Mouse (Mus musculus) olfactory bulb, adult 2 months (tissue): Measurements from ENCODE around the gene Lsp1. TPM values are rescaled to one million over a fixed set of nuclear protein-coding genes. Genes with fewer than 3 reads are reported as not detected.
A peak's percentile ranks its signal among the peaks of the same experiment; 100 is the strongest.

Experiments used
- H3K27ac ChIP-seq: fragments of 200-500 bp; 2 replicates; pipeline ENCODE4 v1.5.1; 2012; ENCODE audit warnings: low read depth, low read length; ENCODE audit not compliant: insufficient read depth
- H3K4me1 ChIP-seq: fragments of 200-500 bp; 2 replicates; pipeline ENCODE4 v1.6.1; 2012; ENCODE audit warnings: low read length; ENCODE audit not compliant: control insufficient read depth, insufficient read depth
- H3K4me3 ChIP-seq: fragments of 200-500 bp; 2 replicates; pipeline ENCODE4 v1.5.1; 2012; ENCODE audit warnings: mild to moderate bottlenecking, low read depth, low read length, moderate library complexity; ENCODE audit not compliant: insufficient read depth
- CTCF ChIP-seq: fragments of 200-500 bp; IDR thresholded peaks from 2 replicates; pipeline ENCODE4 v1.5.1; 2012; ENCODE audit warnings: low read depth, mild to moderate bottlenecking, low read length, moderate library complexity; ENCODE audit not compliant: insufficient read depth
- POLR2A ChIP-seq: fragments of 200-500 bp; IDR thresholded peaks from 2 replicates; pipeline ENCODE4 v1.6.1; 2012; ENCODE audit warnings: mild to moderate bottlenecking, low read depth, low read length, moderate library complexity; ENCODE audit not compliant: insufficient read depth
- WGBS: fragments of 180-500 bp; shearing (Covaris S2); methylation state at CpG from one replicate; pipeline ENCODE4 v1.1.7; 2018; 5-methylcytosine and 5-hydroxymethylcytosine counted together
- polyA plus RNA-seq: library from polyadenylated mRNA; stranded (reverse); fragments of >200 nt; gene quantifications from 2 replicates; pipeline ENCODE4 v1.2.4, GENCODE M21; 2012; ENCODE audit warnings: low replicate concordance; ENCODE audit not compliant: missing spikeins, insufficient read depth, insufficient read length

Gene Lsp1
- polyA plus RNA-seq, 1 experiment, result not detected

GRCm38 (mm10) chr7:142533059-142533855, 72.6 kb downstream of the Lsp1 start:
- WGBS, result 2% methylated on average over 44 of the region's 44 CpGs
- Histone ChIP-seq H3K4me1 (peaks cover 10% of the 10 kb centered on the region), H3K27ac (no peak overlapping the region), H3K4me3 (peak overlapping the region; percentile 83)
- TF ChIP-seq POLR2A, result peak; percentile 56; the same call in 1 of the 2 replicates
- peak; percentile 90; the same call in 1 of the 2 replicates for TF ChIP-seq CTCF

GRCm38 (mm10) chr7:142535116-142535515, 74.5 kb downstream of the Lsp1 start:
- Histone ChIP-seq H3K4me3 (no peak overlapping the region), H3K4me1 (peaks cover 10% of the 10 kb centered on the region), H3K27ac (no peak overlapping the region)
- WGBS, result 95% methylated on average over 4 of the region's 4 CpGs
- TF ChIP-seq CTCF (no peak), POLR2A (no peak)

GRCm38 (mm10) chr7:142535832-142536231, 75.2 kb downstream of the Lsp1 start:
- WGBS, result over 99% methylated on average over 5 of the region's 5 CpGs
- peaks cover 10% of the 10 kb centered on the region for H3K4me1 ChIP-seq
- H3K4me3 ChIP-seq, result no peak overlapping the region
- TF ChIP-seq CTCF, result no peak
- TF ChIP-seq POLR2A, result no peak
- H3K27ac ChIP-seq, result no peak overlapping the region

GRCm38 (mm10) chr7:142537181-142537580, 76.6 kb downstream of the Lsp1 start:
- H3K4me3 ChIP-seq, result no peak overlapping the region
- no peak for TF ChIP-seq CTCF
- TF ChIP-seq POLR2A, result no peak
- WGBS, result 86% methylated on average over 5 of the region's 5 CpGs
- H3K4me1 ChIP-seq, result peaks cover 10% of the 10 kb centered on the region
- no peak overlapping the region for H3K27ac ChIP-seq

- H3K4me1 ChIP-seq, result peaks cover 10% of the 10 kb centered on the region
- no peak overlapping the region for H3K4me3 ChIP-seq
- no peak overlapping the region for H3K27ac ChIP-seq
- WGBS, result 11% methylated on average over 6 of the region's 6 CpGs
- TF ChIP-seq CTCF (no peak), POLR2A (no peak)
Measured at GRCm38 (mm10) chr7:142537879-142538278, 77.3 kb downstream of the Lsp1 start.

GRCm38 (mm10) chr7:142538291-142538690, 77.7 kb downstream of the Lsp1 start:
- no peak for TF ChIP-seq POLR2A
- no peak for TF ChIP-seq CTCF
- Histone ChIP-seq H3K4me3 (no peak overlapping the region), H3K4me1 (peaks cover 10% of the 10 kb centered on the region), H3K27ac (no peak overlapping the region)
- WGBS, result 60% methylated on average over 4 of the region's 4 CpGs

GRCm38 (mm10) chr7:142538766-142539165, 78.2 kb downstream of the Lsp1 start:
- peaks cover 7% of the 10 kb centered on the region for H3K4me1 ChIP-seq
- no peak overlapping the region for H3K4me3 ChIP-seq
- WGBS, result 44% methylated on average over 6 of the region's 6 CpGs
- H3K27ac ChIP-seq, result no peak overlapping the region
- no peak for TF ChIP-seq POLR2A
- no peak for TF ChIP-seq CTCF

- Histone ChIP-seq H3K4me1 (no peaks in the 10 kb centered on the region), H3K4me3 (no peak overlapping the region), H3K27ac (no peak overlapping the region)
- TF ChIP-seq POLR2A, result no peak
- no peak for TF ChIP-seq CTCF
- 83% methylated on average over 8 of the region's 8 CpGs for WGBS
Measured at GRCm38 (mm10) chr7:142539828-142540227, 79.2 kb downstream of the Lsp1 start.

- WGBS, result 54% methylated on average over 11 of the region's 11 CpGs
- TF ChIP-seq POLR2A (no peak), CTCF (no peak)
- Histone ChIP-seq H3K4me1 (no peaks in the 10 kb centered on the region), H3K27ac (no peak overlapping the region), H3K4me3 (no peak overlapping the region)
Measured at GRCm38 (mm10) chr7:142542771-142543303, 82.2 kb downstream of the Lsp1 start.

Other genes with a start within 250 kb of the Lsp1 start
- gene Gm7579, start 248.9 kb upstream of the Lsp1 start, polyA plus RNA-seq, result not detected in 2 replicates
- gene Krtap5-5, start 230.8 kb upstream of the Lsp1 start, polyA plus RNA-seq, result not detected in 2 replicates
- not detected in 2 replicates for gene Gm40460, start 219.7 kb upstream of the Lsp1 start, polyA plus RNA-seq
- not detected in 2 replicates for gene Gm2431, start 202.5 kb upstream of the Lsp1 start, polyA plus RNA-seq
- gene Gm4559, start 186.4 kb upstream of the Lsp1 start, polyA plus RNA-seq, result not detected in 2 replicates
- not detected in 2 replicates for gene Krtap5-1, start 163.7 kb upstream of the Lsp1 start, polyA plus RNA-seq
- gene Krtap5-4, start 157.3 kb upstream of the Lsp1 start, polyA plus RNA-seq, result not detected in 2 replicates
- gene Ifitm10, start 87.1 kb upstream of the Lsp1 start, polyA plus RNA-seq, result not detected in 2 replicates
- gene Gm49369, start 78.1 kb upstream of the Lsp1 start, polyA plus RNA-seq, result not detected in 2 replicates
- gene Ctsd, start 72.8 kb upstream of the Lsp1 start, polyA plus RNA-seq, result 266 and 290 TPM in 2 replicates
- gene Syt8, start 26.0 kb upstream of the Lsp1 start, polyA plus RNA-seq, result not detected in 2 replicates
- not detected in 2 replicates for gene Tnni2, start 19.0 kb upstream of the Lsp1 start, polyA plus RNA-seq
- not detected in 2 replicates for gene Tnnt3, start 38.0 kb downstream of the Lsp1 start, polyA plus RNA-seq
- gene Mrpl23, start 71.9 kb downstream of the Lsp1 start, polyA plus RNA-seq, result not detected in 2 replicates
- gene Igf2, start 206.0 kb downstream of the Lsp1 start, polyA plus RNA-seq, result not detected in 2 replicates
- gene Gm49394, start 209.1 kb downstream of the Lsp1 start, polyA plus RNA-seq, result not detected in 2 replicates